Mouse (Mus musculus) midbrain, embryonic 12.5 days (tissue): ENCODE results near the gene Gm5150. TPM values are rescaled to one million over a fixed set of nuclear protein-coding genes. Genes with fewer than 3 reads are reported as not detected.
A peak's percentile ranks its signal among the peaks of the same experiment; 100 is the strongest.
"Not testable (repeated sequence)": the region's sequence is repeated elsewhere in the genome, so short reads cannot be mapped to it uniquely, and the experiment has no call there.

Source experiments
- ATAC-seq: fragments of 200-750 bp; cut with Nextera tagmentation; 2 replicates; pipeline ENCODE4 v1.8.0; 2017; ENCODE audit warnings: low read depth, moderate TSS enrichment, moderate library complexity; ENCODE audit not compliant: low FRiP score
- H3K27ac ChIP-seq: fragments of 300-500 bp; sonication (generic); replicated peaks from 2 replicates; pipeline ENCODE4 v1.5.1; 2016; ENCODE audit warnings: mild to moderate bottlenecking
- H3K27me3 ChIP-seq: fragments of 300-500 bp; sonication (generic); 2 replicates; pipeline ENCODE4 v1.6.1; 2016; ENCODE audit warnings: mild to moderate bottlenecking
- H3K36me3 ChIP-seq: fragments of 300-500 bp; sonication (generic); 2 replicates; pipeline ENCODE4 v1.6.1; 2016
- H3K4me1 ChIP-seq: fragments of 300-500 bp; sonication (generic); 2 replicates; pipeline ENCODE4 v1.6.1; 2016
- H3K4me2 ChIP-seq: fragments of 300-500 bp; sonication (generic); replicated peaks from 2 replicates; pipeline ENCODE4 v1.6.1; 2016; ENCODE audit warnings: mild to moderate bottlenecking, moderate library complexity
- H3K4me3 ChIP-seq: fragments of 300-500 bp; sonication (generic); 2 replicates; pipeline ENCODE4 v1.5.1; 2016; ENCODE audit warnings: mild to moderate bottlenecking
- H3K9ac ChIP-seq: fragments of 300-500 bp; sonication (generic); replicated peaks from 2 replicates; pipeline ENCODE4 v1.6.1; 2016; ENCODE audit warnings: mild to moderate bottlenecking, moderate library complexity
- H3K9me3 ChIP-seq: fragments of 300-500 bp; sonication (generic); 2 replicates; pipeline ENCODE4 v1.6.1; 2016; ENCODE audit warnings: mild to moderate bottlenecking
- WGBS: fragments of 180-500 bp; shearing (Covaris S2); methylation state at CpG from one replicate; pipeline ENCODE4 v1.1.7; 2016; 5-methylcytosine and 5-hydroxymethylcytosine counted together
- polyA plus RNA-seq: library from polyadenylated mRNA; unstranded; fragments of >200 nt; fragmentation: Nextera tagmentation; extraction: Ambion mirVana; gene quantifications from 2 replicates; pipeline ENCODE4 v1.2.1, GENCODE M21; 2016

The Gm5150 gene
- not detected in 2 replicates for polyA plus RNA-seq

- H3K9ac ChIP-seq: no peak within 1 kb of the TSS
- H3K27ac ChIP-seq: no peak within 1 kb of the TSS
- H3K27me3 ChIP-seq: no peaks in the 10 kb centered on the region
- no peaks in the 10 kb centered on the region for H3K4me1 ChIP-seq
- 84% methylated on average over 2 of the region's 2 CpGs for WGBS
- no peak for ATAC-seq
- H3K9me3 ChIP-seq: no peaks in the 10 kb centered on the region
- no peaks in the 10 kb centered on the region for H3K36me3 ChIP-seq
- H3K4me3 ChIP-seq: no peak within 1 kb of the TSS
- no peak within 1 kb of the TSS for H3K4me2 ChIP-seq
Observed at GRCm38 (mm10) chr3:16006215-16006614, at the start of gene Gm5150. Gm5150 (minus strand) TSS chr3:16006437.

GRCm38 (mm10) chr3:16051736-16052135, 45.5 kb upstream of the Gm5150 start:
- H3K4me2 ChIP-seq, ATAC-seq, H3K4me1 ChIP-seq, H3K27ac ChIP-seq, H3K9me3 ChIP-seq, H3K9ac ChIP-seq, H3K27me3 ChIP-seq, H3K4me3 ChIP-seq, H3K36me3 ChIP-seq: not testable (repeated sequence)
- 83% methylated on average over 20 of the region's 20 CpGs for WGBS

GRCm38 (mm10) chr3:16047288-16047687, 41.1 kb upstream of the Gm5150 start:
- H3K4me1 ChIP-seq: no peaks in the 10 kb centered on the region
- 65% methylated on average over 4 of the region's 4 CpGs for WGBS
- H3K36me3 ChIP-seq: no peaks in the 10 kb centered on the region
- H3K4me2 ChIP-seq: no peak overlapping the region
- no peaks in the 10 kb centered on the region for H3K27me3 ChIP-seq
- no peak for ATAC-seq
- H3K9me3 ChIP-seq: no peaks in the 10 kb centered on the region
- H3K9ac ChIP-seq: no peak overlapping the region
- H3K4me3 ChIP-seq: no peak overlapping the region
- H3K27ac ChIP-seq: no peak overlapping the region

- peak; percentile 52; the same call in 1 of the 2 replicates for ATAC-seq
Observed at GRCm38 (mm10) chr3:16043315-16043714, 37.1 kb upstream of the Gm5150 start.

GRCm38 (mm10) chr3:16024988-16025387, 18.8 kb upstream of the Gm5150 start:
- H3K36me3 ChIP-seq, H3K9ac ChIP-seq, H3K27me3 ChIP-seq, H3K27ac ChIP-seq, H3K4me1 ChIP-seq, H3K4me3 ChIP-seq, H3K9me3 ChIP-seq: not testable (repeated sequence)
- whole genome bisulfite sequencing: 2% methylated on average over 6 of the region's 6 CpGs
- peak; percentile 60 for ATAC-seq
- peak overlapping the region; percentile 19; the same call in 1 of the 2 replicates for H3K4me2 ChIP-seq

More at GRCm38 (mm10) chr3:16043315-16043714, 37.1 kb upstream of the Gm5150 start:
- Histone ChIP-seq H3K9me3 (no peaks in the 10 kb centered on the region), H3K4me1 (no peaks in the 10 kb centered on the region), H3K9ac (no peak overlapping the region), H3K4me2 (no peak overlapping the region), H3K27me3 (no peaks in the 10 kb centered on the region), H3K36me3 (no peaks in the 10 kb centered on the region), H3K27ac (no peak overlapping the region), H3K4me3 (no peak overlapping the region)
- 7% methylated on average over 1 of the region's 1 CpGs for WGBS

GRCm38 (mm10) chr3:16022214-16022613, 16.0 kb upstream of the Gm5150 start:
- Histone ChIP-seq H3K36me3 (no peaks in the 10 kb centered on the region), H3K4me1 (no peaks in the 10 kb centered on the region), H3K9me3 (no peaks in the 10 kb centered on the region), H3K27me3 (no peaks in the 10 kb centered on the region), H3K4me3 (no peak overlapping the region), H3K4me2 (no peak overlapping the region), H3K9ac (no peak overlapping the region), H3K27ac (no peak overlapping the region)
- 52% methylated on average over 1 of the region's 1 CpGs for WGBS
- no peak for ATAC-seq

- not testable (repeated sequence) for H3K27me3 ChIP-seq, H3K36me3 ChIP-seq, H3K4me3 ChIP-seq, H3K4me2 ChIP-seq, ATAC-seq, H3K9ac ChIP-seq, H3K9me3 ChIP-seq, H3K27ac ChIP-seq, H3K4me1 ChIP-seq
- 89% methylated on average over 2 of the region's 2 CpGs for WGBS
Observed at GRCm38 (mm10) chr3:16014456-16014855, 8.2 kb upstream of the Gm5150 start.

GRCm38 (mm10) chr3:16007827-16008226, 1.6 kb upstream of the Gm5150 start:
- H3K27ac ChIP-seq: no peak overlapping the region
- H3K9me3 ChIP-seq: no peaks in the 10 kb centered on the region
- H3K36me3 ChIP-seq: no peaks in the 10 kb centered on the region
- no peaks in the 10 kb centered on the region for H3K4me1 ChIP-seq
- no peak overlapping the region for H3K4me3 ChIP-seq
- no peak overlapping the region for H3K4me2 ChIP-seq
- ATAC-seq: no peak
- WGBS: 88% methylated on average over 1 of the region's 1 CpGs
- H3K27me3 ChIP-seq: no peaks in the 10 kb centered on the region
- H3K9ac ChIP-seq: no peak overlapping the region

GRCm38 (mm10) chr3:16003890-16004633, 2.2 kb downstream of the Gm5150 start:
- ATAC-seq: no peak
- H3K4me3 ChIP-seq: no peak overlapping the region
- 91% methylated on average over 3 of the region's 3 CpGs for WGBS

GRCm38 (mm10) chr3:15999479-15999878, 6.8 kb downstream of the Gm5150 start:
- not testable (repeated sequence) for ATAC-seq, H3K9ac ChIP-seq, H3K27ac ChIP-seq, H3K4me3 ChIP-seq, H3K36me3 ChIP-seq, H3K27me3 ChIP-seq, H3K9me3 ChIP-seq, H3K4me1 ChIP-seq, H3K4me2 ChIP-seq
- 98% methylated on average over 3 of the region's 3 CpGs for WGBS

More at GRCm38 (mm10) chr3:16003890-16004633, 2.2 kb downstream of the Gm5150 start:
- Histone ChIP-seq H3K9me3 (no peaks in the 10 kb centered on the region), H3K4me2 (no peak overlapping the region), H3K27me3 (no peaks in the 10 kb centered on the region), H3K9ac (no peak overlapping the region), H3K4me1 (no peaks in the 10 kb centered on the region), H3K36me3 (no peaks in the 10 kb centered on the region), H3K27ac (no peak overlapping the region)

- ATAC-seq: no peak
- Histone ChIP-seq H3K9ac (no peak overlapping the region), H3K9me3 (peaks cover 4% of the 10 kb centered on the region; the same call in 1 of the 2 replicates), H3K4me2 (no peak overlapping the region), H3K4me1 (no peaks in the 10 kb centered on the region), H3K36me3 (no peaks in the 10 kb centered on the region), H3K27me3 (no peaks in the 10 kb centered on the region), H3K27ac (no peak overlapping the region), H3K4me3 (no peak overlapping the region)
- WGBS: 68% methylated on average over 3 of the region's 3 CpGs
Observed at GRCm38 (mm10) chr3:15982216-15982615, 24.0 kb downstream of the Gm5150 start.

GRCm38 (mm10) chr3:15956921-15957320, 49.3 kb downstream of the Gm5150 start:
- H3K9ac ChIP-seq: no peak overlapping the region
- H3K27me3 ChIP-seq: no peaks in the 10 kb centered on the region
- H3K4me2 ChIP-seq: no peak overlapping the region
- peaks cover 15% of the 10 kb centered on the region; the same call in 1 of the 2 replicates for H3K9me3 ChIP-seq
- no peaks in the 10 kb centered on the region for H3K36me3 ChIP-seq
- no peak overlapping the region for H3K4me3 ChIP-seq
- no peak for ATAC-seq
- H3K27ac ChIP-seq: no peak overlapping the region
- no peaks in the 10 kb centered on the region for H3K4me1 ChIP-seq
